Mouse (Mus musculus) left cerebral cortex, postnatal 25 days (tissue): ENCODE data around the gene Tspyl2. TPM values are rescaled to one million over a fixed set of nuclear protein-coding genes. Genes with fewer than 3 reads are reported as not detected.
"Not testable (repeated sequence)": the region's sequence is repeated elsewhere in the genome, so short reads cannot be mapped to it uniquely, and the experiment has no call there.

Experiments used
- DNase-seq, 2 experiments: peaks; one replicate each; pipeline ENCODE4 v3.0.0; 2022; ENCODE audit warnings: low spot score in 2 of 2, mixed read lengths in 1 of 2
- intact Hi-C: fragments of 180-260 bp; cut with DNase I; formaldehyde crosslinking; loops from one replicate; pipeline ENCODE4 v1.15.1; 2025
- total RNA-seq, 2 experiments: library from RNA; stranded (reverse); gene quantifications; 2 replicates each; pipeline ENCODE4 v1.2.3; 2021

Gene Tspyl2
- 10 to 100 TPM; 87.1 to 98.9 TPM for total RNA-seq

DNA sequence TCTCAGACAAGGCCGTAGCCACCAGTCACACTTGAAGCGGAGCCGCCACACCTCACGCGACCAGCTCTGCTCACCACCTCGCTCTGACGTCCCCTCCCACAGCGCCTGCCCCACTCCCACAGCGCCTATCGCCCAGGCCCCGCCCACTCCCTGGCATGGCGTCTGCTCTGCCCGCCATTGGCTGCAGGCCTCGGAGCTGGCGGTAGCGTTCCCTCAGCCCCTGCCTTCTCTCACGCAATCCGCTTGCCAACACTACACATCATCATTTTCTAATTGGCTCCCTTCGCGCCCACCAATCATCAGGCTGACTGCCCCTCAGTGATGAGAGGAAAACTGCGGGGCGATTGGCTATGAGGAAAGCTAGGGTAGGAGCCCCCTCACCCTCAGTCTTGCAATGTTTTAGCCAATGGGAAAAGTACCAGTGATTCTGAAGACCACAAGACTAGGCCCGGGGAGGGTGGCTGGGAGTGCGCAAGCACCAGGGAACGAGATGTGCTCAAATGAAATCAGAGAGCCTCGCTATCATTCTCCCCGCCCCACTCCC lies at the start of gene Tspyl2:
Tspyl2 (minus strand) TSS at position 68 of the 544 bp plus-strand sequence.
- intact Hi-C loops = no loop called here
- peak; percentile 87 to 98 for DNase-seq

DNA sequence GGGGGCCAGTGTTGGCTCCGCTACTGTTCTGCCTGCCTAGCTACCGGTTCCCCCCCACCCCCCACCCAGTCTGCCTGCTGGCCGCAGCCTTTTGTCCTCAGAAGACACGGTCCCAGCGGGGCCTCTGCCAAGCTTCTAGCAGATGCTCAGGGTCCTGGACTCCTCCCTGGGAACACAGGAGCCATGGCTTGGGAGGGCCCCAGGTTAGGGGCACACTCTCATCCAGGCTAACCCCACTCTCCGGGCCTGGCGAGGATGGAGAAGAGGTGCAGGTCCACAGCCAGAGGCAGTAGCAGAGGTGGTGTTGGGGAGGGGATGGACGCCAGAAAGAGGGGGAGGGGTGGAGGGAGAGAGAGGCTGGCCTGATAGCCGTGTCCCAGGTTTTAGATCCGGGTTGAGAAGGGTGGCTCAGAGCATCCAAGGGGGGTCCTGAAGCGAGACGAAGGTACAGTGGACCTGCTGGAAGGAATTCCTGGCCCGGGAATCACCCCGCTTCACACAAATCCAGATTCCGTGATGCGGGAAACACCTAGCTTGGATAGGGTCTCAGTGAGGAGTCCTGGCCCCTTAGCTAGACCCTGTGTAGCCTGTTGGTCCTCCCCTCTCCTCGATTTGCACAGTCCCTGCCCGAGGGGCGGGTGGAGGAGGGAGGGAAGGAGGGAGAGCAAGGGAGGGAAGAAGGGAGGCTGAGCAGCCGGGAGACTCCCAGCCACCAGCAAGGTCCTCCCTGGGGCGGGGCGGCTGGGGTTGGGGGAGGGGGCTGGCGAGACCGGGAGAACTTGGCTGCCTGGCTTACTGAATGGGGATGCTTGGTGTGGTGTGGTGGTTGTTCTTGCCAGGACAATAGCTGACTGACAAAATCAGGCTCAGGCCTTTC lies 26.4 kb upstream of the Tspyl2 start, which contains the start of gene Gpr173:
Gpr173 (minus strand) TSS at position 308 of the 877 bp plus-strand sequence.
- intact Hi-C loops = no loop called here
- DNase-seq = peak; percentile 49 to 75

DNA sequence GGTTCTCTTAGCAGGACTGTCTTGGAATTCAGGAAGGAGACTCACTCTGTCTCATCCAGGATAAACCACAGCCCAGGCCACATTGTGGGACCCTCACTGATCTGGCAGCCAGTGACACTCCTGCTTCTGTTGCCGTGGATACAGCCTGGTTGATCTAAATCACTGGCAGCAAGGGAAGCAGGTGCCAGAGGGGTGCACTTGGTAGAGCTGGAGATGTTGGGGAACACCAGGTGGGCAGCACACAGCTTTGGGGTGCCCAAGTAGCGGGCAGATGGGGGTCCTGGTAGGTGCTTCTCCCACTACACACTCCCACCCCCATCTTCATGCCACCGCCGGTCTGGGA lies 25.8 kb upstream of the Tspyl2 start:
- no peak for DNase-seq
- intact Hi-C loops = no loop called here

DNA sequence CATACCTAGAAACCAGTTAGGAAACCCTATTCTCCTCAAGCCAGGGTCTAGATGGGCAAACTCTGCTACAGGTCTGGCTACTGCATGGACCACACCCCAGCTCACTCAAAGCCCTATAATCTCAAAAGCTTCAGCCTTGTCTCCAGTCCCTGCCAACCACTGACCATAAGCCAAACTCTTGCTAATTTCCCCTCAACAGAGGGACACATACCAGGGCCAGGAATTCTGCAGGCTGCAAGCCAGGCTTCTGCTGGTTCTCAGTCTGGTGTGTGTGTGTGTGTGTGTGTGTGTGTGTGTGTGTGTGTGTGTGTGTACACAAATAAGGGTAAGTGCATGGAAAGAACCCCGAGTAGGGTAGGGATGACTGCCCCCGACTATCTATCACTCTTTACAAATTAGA lies 24.2 kb upstream of the Tspyl2 start:
- DNase-seq = no peak
- intact Hi-C loops = no loop called here

DNA sequence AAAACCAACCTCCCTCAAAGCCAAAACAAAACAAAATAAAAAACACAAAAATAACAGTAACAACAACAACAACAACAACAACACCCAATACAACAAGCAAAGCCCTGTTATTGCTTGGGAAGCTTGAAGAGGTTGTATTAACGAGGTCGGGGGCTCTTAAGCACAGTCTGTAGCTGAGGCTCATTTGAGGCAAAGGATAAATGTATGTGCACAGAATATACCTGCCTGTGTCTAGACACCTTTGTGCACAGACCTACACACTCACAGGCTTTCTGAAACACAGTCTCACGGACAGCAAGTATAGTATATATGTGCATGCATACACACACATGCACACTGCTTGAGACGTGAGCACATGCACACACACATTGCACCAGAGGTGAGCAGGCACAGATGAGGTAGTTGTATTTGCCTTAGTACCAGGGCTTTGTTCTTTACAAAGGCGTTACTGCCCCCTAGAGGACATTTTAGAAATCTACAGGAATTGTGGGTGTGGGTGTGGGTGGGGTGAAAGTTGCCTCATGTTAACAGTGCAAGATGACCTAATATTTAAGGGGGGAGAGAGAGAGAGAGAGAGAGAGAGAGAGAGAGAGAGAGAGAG lies 10.4 kb upstream of the Tspyl2 start:
- intact Hi-C loops = no loop called here

DNA sequence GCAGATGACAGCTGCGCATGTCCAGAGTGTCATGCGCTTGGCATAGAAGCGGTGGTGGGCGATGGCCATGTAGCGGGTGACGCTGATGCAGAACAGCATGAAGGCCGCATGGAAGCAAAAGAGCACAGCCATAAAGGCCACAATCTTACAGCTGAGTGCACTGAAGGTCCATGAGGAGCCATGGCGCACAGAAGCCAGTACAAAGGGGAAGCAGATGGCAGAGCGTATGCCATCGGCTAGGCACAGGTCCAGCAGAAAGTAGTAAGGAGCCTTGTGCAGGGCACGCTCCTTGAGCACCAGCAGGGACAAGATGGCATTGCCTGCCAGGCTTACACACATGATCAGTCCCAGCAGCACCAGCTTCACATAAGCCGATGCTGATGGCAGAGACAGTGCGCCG lies 4.8 kb upstream of the Tspyl2 start:
- intact Hi-C loops = no loop called here
- DNase-seq = no peak

More for the DNA sequence above, 10.4 kb upstream of the Tspyl2 start:
- DNase-seq = peak in 1 of 2 experiments; percentile 23

DNA sequence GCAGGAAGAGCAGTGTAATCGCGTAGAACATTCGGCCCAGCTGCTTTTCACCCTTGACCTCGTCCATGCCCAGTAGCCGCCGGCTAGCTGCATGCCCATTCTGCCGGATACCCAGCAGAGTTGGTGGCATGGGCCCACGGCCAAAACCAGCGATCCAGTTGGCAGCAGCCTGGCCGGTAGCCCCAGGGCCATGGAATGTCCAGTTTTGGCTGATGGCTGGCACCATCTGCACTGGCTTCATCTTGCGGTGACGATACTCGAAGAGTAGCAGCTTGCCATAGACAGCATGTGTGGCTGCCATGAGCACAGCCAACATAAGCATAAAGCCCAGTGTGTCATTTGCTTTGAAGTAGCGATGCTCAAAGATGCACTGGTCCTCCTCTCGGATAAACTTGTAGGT lies 4.4 kb upstream of the Tspyl2 start:
- intact Hi-C loops = no loop called here
- DNase-seq = no peak

DNA sequence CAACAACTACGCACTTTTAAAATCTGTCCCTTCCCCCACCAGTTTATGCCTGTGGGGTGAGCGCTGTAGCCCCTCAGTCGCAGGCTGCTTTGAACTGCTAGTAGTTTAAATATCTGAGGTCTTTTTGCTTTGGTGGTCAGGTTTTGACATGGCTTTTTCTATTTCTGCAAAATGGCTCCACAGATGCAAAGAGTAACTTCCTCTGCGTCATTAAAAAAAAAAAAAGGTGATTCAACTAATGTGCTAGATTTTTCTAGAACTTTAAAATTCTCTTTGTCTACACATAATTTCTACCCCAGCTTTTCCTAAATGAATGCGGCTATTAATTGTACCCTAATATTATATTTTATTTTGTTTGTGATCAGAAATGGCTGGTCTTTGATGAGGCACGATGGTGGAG lies 678 bp upstream of the Tspyl2 start:
- DNase-seq = no peak
- intact Hi-C loops = no loop called here

DNA sequence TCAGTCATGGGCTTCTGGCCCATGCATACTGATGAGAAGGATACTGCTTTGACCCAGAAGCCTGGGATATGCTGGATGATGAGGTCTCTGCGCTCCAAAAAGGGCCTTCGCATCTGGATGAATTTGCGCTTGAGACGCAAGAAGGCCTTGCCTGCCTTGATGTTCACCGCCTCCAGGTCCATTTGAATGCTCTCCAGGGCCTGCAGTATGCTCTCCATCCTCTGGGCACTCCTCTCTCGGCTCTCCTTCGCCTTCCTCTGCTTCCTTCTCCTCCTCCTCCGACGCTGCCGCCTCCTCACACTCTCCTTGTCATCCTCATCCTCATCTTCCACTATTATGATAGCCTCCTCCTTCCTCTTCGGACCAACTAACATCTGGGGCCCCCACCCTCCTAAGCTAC lies 729 bp downstream of the Tspyl2 start:
- intact Hi-C loops = no loop called here
- DNase-seq = peak in 1 of 2 experiments; percentile 38

DNA sequence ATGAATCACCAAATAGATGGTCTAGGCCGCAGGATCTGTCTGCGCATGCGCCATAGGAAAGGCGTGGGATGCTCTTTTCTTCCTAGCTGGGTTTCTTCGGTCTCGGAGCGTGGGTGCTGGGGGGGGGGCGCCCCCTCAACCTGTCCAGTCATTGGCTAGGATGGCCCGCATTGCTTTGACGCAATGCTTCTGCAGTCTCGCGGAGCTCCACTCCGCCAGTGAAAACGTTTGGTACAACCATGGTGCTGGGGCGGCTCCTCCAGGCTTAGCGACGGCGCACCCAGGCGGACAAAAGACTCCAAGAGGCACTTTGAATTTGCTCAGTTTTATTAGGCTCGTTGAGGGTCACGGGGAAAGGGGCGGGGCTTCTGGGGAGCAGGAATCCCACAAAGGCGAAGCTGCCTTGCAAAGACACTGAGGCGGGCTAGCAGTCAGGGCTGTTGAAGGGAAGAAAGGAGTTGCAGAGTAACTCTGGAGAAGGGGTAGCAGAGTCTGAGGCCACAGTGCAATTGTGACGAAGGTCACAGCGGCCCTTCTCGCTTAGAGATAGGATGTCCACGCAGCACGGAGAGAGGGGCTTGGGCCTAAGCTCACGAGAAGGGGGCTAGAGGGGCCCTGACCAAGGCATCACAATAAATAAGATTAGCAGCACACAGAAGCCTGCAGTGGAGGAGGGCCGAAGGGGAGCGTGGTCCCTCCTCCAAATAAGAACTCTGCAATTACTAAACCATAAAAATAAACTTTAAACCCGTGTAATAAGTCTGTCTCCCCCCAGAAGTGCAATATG lies 5.5 kb downstream of the Tspyl2 start:
- intact Hi-C loops = no loop called here
- peak; percentile 85 to 96 for DNase-seq

DNA sequence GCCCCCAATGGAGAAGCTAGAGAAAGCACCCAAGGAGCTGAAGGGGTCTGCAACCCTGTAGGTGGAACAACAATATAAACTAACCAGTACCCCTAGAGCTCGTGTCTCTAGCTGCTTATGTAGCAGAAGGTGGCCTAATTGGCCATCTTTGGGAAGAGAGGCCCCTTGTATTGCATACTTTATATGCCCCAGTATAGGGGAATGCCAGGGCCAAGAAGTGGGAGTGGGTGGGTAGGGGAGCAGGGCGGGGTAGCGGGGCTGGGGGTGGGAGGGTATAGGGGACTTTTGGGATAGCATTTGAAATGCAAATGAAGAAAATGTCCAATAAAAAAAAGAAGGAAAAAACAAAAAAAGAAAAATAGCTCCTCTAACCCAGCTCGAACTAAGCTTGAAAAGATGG lies 6.1 kb downstream of the Tspyl2 start:
- intact Hi-C loops, DNase-seq: not testable (repeated sequence)

DNA sequence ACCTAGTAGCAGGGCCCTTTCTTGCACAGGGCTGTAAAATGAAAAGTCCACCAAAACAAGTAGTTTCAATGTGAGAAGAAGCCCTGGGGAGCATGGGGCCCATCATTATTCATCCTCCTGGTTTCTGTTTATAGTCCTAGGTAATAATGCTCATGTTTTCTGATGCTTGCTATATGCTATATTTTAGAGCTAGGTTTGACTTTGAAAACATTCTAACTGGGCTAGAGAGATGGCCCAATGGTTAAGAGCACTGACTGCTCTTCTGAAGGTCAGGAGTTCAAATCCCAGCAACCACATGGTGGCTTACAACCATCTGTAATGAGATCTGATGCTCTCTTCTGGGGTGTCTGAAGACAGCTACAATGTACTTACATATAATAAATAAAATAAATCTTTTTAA lies 12.8 kb downstream of the Tspyl2 start:
- intact Hi-C loops, DNase-seq: not testable (repeated sequence)

DNA sequence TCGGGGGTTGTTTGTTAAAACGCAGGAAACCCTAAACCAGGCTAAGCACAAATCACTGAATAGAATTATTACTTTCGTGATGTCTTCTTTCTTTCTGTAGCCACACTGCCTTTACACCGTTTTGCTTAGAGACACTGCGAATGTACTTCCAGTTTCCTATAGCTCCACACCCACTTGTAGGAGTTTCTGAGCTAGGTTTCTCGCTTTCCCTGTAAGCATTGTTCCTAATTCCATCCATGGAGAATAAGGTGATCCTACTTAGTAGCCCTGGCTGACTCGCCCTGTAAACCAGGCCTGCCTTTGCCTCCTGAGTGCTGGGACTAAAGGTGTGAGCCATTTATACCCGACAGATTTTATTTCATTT lies 14.6 kb downstream of the Tspyl2 start:
- no peak for DNase-seq
- intact Hi-C loops = no loop called here

DNA sequence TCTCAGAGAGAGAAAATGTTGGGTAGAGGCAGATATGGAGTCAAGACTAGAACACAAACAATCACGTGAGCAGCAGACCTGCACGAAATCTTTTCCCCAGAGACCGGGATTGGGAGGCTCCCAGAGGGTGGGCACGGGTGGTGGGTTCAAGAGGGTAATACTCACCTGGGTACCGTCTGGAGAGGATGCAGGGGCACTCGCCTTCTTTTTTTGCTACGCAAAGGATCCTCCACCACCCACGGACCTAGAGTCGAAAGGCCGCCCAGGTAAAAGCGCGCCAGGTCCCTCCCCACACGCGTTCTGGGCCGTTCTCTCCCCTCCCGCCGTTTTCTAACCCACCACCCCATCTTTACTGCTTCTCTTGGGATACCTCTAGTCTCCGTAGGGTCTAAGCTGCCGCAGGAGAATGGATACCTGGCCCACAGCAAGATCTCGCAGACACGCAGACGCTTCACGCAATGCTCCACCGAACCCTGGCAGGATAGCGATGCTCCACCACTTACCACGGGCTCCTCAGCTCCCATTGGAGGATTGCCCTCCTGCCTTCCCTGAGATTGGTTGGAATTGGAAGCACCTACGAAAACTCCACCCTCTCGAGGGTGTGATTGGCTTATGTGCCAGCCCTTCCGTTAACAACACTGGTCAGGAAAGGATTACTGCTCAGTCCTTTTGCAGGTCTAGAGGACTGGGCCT lies 15.1 kb downstream of the Tspyl2 start, which contains the start of gene Kantr:
Kantr (minus strand) TSS at position 500 of the 693 bp plus-strand sequence.
- intact Hi-C loops = no loop called here
- peak; percentile 69 to 93 for DNase-seq

DNA sequence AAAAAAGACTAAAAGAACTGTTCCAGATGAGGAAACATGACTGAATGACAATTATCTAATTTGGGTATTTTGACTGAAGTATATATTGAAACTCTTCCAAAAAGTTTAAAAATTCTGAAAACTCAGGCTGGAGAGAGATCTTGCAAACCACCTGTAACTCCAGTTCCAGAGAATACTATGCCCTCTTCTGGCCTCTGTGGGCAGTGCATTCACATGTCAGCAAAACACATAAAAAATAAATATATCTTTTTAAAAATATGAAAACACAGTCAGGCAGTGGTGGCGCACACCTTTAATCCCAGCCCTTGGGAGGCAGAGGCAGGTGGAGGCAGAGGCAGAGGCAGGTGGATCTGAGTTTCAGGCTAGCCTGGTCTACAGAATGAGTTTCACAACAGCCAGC lies 18.6 kb downstream of the Tspyl2 start:
- no peak for DNase-seq
- intact Hi-C loops = no loop called here

DNA sequence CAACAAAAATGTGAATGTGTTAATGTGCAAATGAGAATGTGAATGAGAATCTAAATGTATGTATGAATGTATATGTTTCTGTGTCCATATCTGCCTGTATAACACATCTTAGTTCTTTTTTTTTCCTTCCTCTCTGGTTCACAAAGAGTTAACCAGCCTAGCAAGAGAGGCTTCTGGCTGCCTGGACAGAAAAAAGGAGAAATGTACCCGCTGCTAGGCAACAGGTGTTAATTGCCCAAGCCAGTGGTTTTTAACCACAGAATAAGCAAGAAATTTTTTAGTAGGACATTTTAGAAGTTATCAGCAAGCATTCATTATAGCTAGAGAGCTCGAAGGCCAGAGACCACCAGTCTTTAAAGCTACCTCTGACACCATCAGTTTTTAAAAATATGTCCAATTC lies 19.4 kb downstream of the Tspyl2 start:
- DNase-seq = no peak
- intact Hi-C loops = no loop called here

DNA sequence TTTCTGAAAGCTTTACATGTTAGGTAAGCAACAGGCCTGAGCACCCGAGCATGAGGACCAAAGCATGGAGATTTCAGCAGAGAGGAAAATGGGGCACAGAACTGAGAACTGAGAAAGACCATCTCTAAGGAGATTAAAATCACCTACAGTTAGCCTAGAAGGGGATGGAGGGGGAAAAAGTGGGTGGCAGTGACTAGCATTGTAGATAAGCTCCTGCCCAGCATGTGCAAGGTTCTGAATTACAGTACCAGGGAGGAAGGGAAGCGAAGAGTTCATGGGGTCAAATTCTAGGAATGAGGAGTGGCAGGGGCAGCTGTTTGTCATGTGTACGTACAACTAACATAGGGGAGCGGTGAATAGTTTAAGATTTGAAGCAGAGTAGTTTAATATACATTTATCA lies 21.7 kb downstream of the Tspyl2 start:
- intact Hi-C loops = no loop called here
- no peak for DNase-seq

DNA sequence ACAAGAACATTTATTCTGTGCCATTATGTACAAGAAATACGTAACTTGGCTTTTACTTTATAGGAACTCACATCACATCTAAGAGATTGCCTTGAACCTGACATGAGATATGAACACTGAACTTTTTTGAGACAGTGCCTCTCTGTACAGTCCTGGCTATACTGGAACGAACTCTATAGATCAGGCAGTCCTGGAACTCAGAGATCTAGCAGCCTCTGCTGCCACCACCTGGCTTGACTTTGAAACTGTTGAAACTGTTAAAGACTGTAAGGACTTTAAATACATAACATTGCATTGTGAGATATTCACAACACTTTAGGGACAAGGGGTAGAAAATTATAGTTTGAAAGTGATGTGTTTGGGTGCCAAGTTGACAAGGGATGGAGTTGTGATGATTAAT lies 34.3 kb downstream of the Tspyl2 start:
- intact Hi-C loops = no loop called here

DNA sequence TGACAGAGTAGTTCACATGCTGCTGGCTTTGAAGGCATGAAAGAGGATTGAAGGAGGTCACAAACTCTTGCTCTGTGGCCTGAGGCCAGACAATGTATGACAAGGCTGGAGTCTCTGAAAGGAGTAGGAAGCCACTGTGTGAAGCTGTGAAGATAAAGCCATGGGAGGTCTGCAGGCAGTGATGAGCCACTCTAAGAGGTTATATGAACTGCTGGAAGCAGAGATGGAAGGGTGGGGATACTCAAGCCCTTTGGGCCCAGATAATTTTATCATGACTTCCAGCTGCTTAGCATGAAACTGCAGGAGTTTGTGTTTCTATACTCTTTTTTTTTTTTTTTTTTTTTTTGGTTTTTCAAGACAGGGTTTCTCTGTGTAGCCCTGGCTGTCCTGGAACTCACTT lies 34.9 kb downstream of the Tspyl2 start:
- DNase-seq = no peak
- intact Hi-C loops = no loop called here

More for the DNA sequence above, 34.3 kb downstream of the Tspyl2 start:
- DNase-seq = peak; percentile 16 to 20

DNA sequence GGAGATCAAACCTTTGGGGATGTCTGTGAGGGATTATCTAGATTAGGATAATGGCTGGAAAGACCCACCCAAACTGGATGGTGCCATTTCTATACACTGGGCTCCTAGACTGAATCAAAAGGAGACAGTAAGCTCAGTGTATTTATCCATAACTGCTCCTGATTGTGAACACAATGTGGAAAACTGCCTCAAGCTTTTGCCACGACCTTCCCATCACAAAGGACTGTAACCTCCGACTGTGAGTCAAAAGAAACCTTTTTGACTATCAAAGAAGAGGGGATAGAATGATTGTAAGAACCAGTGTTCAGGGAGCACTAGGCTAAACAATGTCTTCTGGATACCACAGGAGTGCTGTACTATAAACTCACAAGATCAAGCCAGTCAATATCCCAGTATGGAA lies 36.0 kb downstream of the Tspyl2 start:
- intact Hi-C loops = no loop called here
- DNase-seq = no peak
